Mouse (Mus musculus) lung, adult 2 months (tissue): Measurements from ENCODE around the gene Tmcc2. TPM values are rescaled to one million over a fixed set of nuclear protein-coding genes. Genes with fewer than 3 reads are reported as not detected.
A peak's percentile ranks its signal among the peaks of the same experiment; 100 is the strongest.

Experiments used
- DNase-seq: peaks from one replicate; pipeline ENCODE4 v3.0.0; 2022
- H3K4me1 ChIP-seq: fragments of 200-500 bp; 2 replicates; pipeline ENCODE4 v1.6.1; 2011; ENCODE audit warnings: low read length; ENCODE audit not compliant: control insufficient read depth, insufficient read depth
- H3K4me3 ChIP-seq: fragments of 200-500 bp; replicated peaks from 2 replicates; pipeline ENCODE3; 2011; ENCODE audit warnings: low read depth, mild to moderate bottlenecking, control low read depth, low read length; ENCODE audit errors: extremely low read depth
- CTCF ChIP-seq: fragments of 200-500 bp; IDR thresholded peaks from 2 replicates; pipeline ENCODE4 v1.5.1; 2011; ENCODE audit warnings: mild to moderate bottlenecking, low read length, control low read depth; ENCODE audit not compliant: insufficient read depth
- POLR2A ChIP-seq: fragments of 200-500 bp; IDR thresholded peaks from 2 replicates; pipeline ENCODE4 v1.6.1; 2011; ENCODE audit warnings: low read depth, mild to moderate bottlenecking, control low read depth, low read length, borderline replicate concordance; ENCODE audit errors: extremely low read depth
- WGBS: fragments of 180-500 bp; shearing (Covaris S2); methylation state at CpG from one replicate; pipeline ENCODE4 v1.1.7; 2018; 5-methylcytosine and 5-hydroxymethylcytosine counted together
- polyA plus RNA-seq: library from polyadenylated mRNA; depleted of rRNA; stranded (reverse); fragments of >200 nt; gene quantifications from 2 replicates; pipeline ENCODE4 v1.2.3, GENCODE M21; 2012

The Tmcc2 gene
- polyA plus RNA-seq, 1 experiment, result 135 TPM

DNA sequence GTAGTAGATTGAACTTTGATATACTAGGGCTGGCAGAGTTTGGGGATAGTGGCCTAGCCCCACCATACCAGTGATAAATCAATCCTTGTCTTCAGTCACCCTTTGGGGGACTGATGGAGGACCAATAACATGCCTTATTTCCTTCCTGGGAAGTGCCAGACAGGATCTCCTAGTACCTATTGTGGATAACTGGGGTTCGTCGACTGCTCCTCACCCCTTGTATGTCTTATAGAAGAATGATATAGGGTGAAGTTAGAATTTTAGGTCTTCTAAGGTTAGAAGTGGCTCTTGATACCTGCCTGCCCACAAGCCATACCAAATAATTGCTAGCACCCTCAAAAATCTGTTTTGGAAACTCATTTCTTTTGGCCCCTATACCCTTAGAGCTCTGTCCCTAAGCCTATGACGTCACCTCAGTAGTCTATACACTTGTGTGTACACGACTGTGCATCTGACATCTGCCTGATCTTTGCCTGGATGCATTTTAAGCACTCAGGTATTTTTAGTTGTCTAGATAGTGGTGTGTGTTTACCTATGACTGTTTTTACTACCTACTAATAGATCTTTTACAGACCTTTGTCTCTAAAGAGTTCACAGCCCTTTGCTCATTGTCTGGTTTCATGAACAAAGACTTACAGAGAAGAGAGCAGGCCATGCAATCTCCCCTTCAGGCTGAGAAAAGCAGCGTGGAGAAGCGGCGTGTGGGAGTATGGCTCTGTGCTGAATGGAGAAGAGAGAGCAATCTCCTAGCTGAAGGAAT is 69.1 kb downstream of the Tmcc2 start:
- TF ChIP-seq POLR2A, result no peak

DNA sequence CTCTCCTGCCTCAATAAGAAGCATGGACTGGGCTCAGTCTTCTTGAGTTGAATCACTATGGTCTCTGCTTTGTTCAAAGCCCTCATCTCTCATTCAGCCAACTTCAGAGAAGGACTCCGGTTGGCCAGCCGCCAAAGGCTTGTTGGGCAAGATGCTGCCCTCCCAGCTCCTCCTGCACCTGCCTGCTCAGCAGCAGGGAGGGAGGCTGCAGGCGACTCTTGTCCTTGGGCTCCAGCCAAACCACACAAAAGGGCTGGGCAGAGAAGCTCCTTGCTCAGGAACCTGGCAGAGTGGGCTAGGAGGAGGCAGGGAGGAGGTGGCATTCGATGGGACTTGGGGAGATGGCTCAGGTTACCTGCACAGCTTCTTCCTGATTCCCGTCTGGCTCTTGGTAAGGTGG is 71.8 kb downstream of the Tmcc2 start:
- TF ChIP-seq CTCF, result no peak
- no peak for TF ChIP-seq POLR2A
- Histone ChIP-seq H3K4me1 (peaks cover 20% of the 10 kb centered on the region), H3K4me3 (no peak overlapping the region)
- WGBS, result 35% methylated on average over 5 of the region's 5 CpGs
- peak; percentile 87 for DNase-seq

More for the DNA sequence above, 69.1 kb downstream of the Tmcc2 start:
- WGBS, result 73% methylated on average over 7 of the region's 7 CpGs
- DNase-seq, result no peak
- H3K4me3 ChIP-seq, result no peak overlapping the region
- peaks cover 16% of the 10 kb centered on the region for H3K4me1 ChIP-seq

DNA sequence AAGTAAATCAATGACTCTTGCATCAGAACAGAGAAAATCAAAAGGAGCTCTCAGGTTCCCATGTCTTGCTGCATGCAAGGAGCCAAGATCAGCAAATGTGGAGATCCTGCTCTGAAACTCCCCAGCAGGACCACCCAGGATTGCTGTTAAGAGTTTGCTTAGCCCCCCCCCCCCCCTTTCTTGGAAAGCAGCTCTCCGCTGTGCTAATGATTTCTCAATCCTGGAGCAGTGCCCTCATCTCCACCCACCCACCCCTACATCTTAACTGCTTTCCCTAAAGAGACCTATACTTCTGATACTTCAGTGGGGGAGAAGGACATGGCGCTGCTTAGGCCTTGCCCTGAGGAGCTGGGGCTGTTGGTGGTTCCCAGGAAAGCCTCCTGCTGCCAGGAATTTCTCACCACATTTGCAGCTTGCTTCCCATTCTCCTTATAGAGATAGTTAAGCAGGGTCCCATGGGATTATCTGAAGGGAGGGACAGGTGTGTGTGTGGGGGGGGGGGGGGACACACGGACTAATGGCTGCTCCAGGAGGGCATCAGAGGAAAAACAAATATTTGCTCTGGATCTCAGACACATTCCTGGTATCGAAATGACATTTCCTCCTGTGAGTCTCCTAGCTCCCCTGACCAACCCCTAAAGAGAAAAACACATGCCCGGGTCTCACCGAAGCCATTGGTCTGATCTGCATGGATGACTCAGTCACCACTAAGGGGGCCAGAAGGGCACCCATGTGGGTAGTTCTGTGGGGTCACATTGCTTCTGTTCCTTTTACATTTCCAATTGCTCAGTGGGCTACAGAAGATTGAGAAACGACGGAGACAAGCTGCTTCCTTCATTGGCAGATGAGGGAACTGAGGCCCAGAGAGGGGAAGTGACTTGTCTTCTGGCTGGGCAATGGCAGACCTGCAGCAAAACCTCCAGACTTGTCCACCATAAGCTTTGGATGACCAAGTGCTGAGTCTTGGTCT is 72.9 kb downstream of the Tmcc2 start:
- Histone ChIP-seq H3K4me3 (no peak overlapping the region), H3K4me1 (peaks cover 20% of the 10 kb centered on the region)
- DNase-seq, result no peak
- WGBS, result 45% methylated on average over 8 of the region's 8 CpGs
- no peak for TF ChIP-seq CTCF
- no peak for TF ChIP-seq POLR2A

DNA sequence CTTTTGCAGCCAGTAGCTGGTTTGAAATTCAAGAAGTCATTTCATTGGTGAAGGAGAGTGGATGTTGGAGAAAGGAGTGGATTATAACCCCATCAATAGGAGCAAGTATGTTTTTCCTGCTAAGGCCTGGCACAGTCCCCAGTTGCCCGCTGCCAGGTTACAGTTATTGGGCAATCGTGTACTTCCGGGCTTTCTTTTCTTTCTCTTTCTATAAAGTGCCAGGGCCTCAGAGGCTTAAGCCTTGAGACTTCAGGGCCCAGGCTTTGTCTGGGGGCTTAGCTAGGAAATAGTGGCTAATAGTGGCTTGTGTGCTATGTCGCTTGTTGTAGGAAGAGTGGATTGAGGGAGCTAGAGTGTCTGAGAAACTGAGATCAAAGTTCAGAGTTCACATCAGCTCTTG is 73.7 kb downstream of the Tmcc2 start:
- TF ChIP-seq POLR2A (no peak), CTCF (no peak)
- peaks cover 17% of the 10 kb centered on the region for H3K4me1 ChIP-seq
- DNase-seq, result peak; percentile 66
- H3K4me3 ChIP-seq, result peak overlapping the region; percentile 34
- 23% methylated on average over 4 of the region's 4 CpGs for WGBS

DNA sequence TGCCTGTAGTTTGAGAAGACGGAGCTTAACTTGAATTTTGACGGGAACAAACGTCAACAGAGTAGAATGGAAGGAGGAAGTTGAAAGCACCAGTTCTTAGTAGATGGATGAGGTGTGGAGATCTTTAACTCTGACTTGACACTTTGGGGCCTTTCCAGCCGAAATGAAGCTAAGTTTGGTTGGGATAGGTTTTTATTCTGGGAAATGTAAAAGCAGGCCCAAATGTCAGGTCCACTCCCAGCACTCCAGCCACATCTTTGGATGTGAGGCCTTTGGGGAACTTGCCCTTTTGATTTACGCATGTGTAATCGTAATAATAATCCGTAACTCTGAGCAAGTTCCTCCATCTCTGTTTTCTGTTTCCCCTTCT is 74.5 kb downstream of the Tmcc2 start:
- Histone ChIP-seq H3K4me1 (peaks cover 16% of the 10 kb centered on the region), H3K4me3 (peak overlapping the region; percentile 81)
- TF ChIP-seq CTCF, result no peak
- no peak for TF ChIP-seq POLR2A
- 22% methylated on average over 7 of the region's 7 CpGs for WGBS
- DNase-seq, result no peak

DNA sequence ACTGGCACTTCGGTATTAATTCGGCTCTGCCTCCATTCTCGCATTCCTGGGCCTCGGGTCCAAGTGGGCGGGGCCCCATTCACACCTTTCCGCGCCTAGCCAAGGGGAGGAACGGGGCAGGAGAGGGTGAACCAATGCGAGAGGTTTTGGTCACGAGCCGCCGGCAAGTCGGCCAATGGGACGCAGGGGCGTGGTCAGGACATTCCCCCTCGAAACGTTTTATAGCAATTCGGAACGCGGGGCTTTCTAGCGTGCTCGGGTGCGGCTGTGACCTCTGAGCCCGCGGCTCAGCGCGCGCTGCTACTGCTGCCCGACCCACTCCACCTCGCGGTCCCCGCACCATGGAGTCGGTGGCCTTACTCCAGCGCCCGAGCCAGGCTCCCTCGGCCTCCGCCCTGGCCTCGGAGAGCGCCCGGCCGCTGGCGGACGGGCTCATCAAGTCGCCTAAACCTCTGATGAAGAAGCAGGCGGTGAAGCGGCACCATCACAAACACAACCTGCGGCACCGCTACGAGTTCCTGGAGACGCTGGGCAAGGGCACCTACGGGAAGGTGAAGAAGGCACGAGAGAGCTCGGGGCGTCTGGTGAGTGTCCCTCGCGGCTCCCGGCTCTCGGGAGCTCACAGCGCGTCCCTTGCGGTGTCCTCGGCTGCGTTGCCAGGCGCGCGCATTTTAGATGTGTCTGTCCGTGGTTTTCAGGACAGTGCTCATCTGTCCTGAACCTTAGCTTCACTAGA is 75.0 kb downstream of the Tmcc2 start, which contains the start of gene Nuak2:
Nuak2 (plus strand) TSS at position 238 of the 736 bp plus-strand sequence.
- peaks cover 16% of the 10 kb centered on the region for H3K4me1 ChIP-seq
- H3K4me3 ChIP-seq, result peak within 1 kb of the TSS; percentile 81
- DNase-seq, result peak; percentile 91
- TF ChIP-seq CTCF (no peak), POLR2A (peak; percentile 74; the same call in 1 of the 2 replicates)
- under 1% methylated on average over 67 of the region's 67 CpGs for WGBS

DNA sequence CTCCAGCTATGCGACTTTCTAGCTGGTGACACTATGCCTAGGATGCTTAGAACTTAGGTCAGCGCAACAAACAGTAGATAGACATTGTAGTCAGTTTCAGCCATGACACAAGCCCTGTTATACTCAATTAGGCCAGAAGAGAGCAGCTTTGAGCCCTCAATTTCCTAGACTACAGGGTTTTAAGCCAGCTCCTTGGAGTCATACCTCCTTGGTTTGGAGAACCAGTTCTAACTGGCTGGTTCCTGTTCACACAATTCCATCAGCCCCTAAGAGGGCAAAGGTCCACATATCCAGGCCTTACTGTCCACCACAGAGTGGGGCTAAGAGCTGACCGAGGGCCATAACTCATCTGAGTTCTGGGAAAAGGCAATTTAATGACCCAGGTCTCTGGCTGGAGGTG is 78.4 kb downstream of the Tmcc2 start:
- H3K4me3 ChIP-seq, result no peak overlapping the region
- DNase-seq, result peak; percentile 64
- 54% methylated on average over 3 of the region's 3 CpGs for WGBS
- peak; percentile 38 for TF ChIP-seq CTCF
- TF ChIP-seq POLR2A, result no peak
- peaks cover 5% of the 10 kb centered on the region for H3K4me1 ChIP-seq

DNA sequence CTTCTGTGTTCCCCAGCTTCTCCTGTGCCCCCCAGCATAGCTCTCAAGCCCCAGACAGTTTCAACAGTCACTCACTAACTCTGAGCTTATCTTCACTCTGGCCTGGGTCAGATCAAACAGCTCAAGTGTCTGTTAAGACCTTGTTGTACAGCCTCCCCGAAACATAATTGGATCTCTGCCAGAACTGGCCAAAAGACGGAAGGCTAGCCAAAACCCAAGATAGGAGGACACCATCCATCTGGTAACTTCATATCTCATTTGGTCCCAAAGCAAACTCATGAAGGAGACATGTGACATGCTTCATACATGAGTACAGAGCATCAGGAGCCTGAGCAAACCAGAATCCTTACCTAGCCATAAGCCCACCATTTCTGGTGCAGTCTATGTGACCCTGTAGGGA is 79.0 kb downstream of the Tmcc2 start:
- WGBS, result 22% methylated on average over 2 of the region's 2 CpGs
- no peak overlapping the region for H3K4me3 ChIP-seq
- peaks cover 5% of the 10 kb centered on the region for H3K4me1 ChIP-seq
- no peak for DNase-seq
- TF ChIP-seq CTCF, result no peak
- TF ChIP-seq POLR2A, result no peak
